Mouse (Mus musculus) intestine, postnatal 0 days (tissue): ENCODE data around the gene Kcnk3. TPM values are rescaled to one million over a fixed set of nuclear protein-coding genes. Genes with fewer than 3 reads are reported as not detected.

Source experiments
- ATAC-seq: fragments of 200-750 bp; cut with Nextera tagmentation; 2 replicates; pipeline ENCODE4 v1.8.0; 2017; ENCODE audit warnings: mild to moderate bottlenecking, moderate TSS enrichment, moderate library complexity
- H3K27ac ChIP-seq: fragments of 300-500 bp; sonication (generic); 2 replicates; pipeline ENCODE4 v1.5.1; 2014; ENCODE audit warnings: mild to moderate bottlenecking, low read depth, low read length, moderate library complexity
- H3K27me3 ChIP-seq: fragments of 300-500 bp; sonication (generic); replicated peaks from 2 replicates; pipeline ENCODE4 v1.6.1; 2014; ENCODE audit warnings: low read length, mixed read lengths; ENCODE audit not compliant: control insufficient read depth, insufficient read depth
- H3K36me3 ChIP-seq: fragments of 300-500 bp; sonication (generic); 2 replicates; pipeline ENCODE4 v1.6.1; 2014; ENCODE audit warnings: mild to moderate bottlenecking, moderate library complexity; ENCODE audit not compliant: control insufficient read depth, insufficient read depth
- H3K4me1 ChIP-seq: fragments of 300-500 bp; sonication (generic); replicated peaks from 2 replicates; pipeline ENCODE4 v1.6.1; 2014; ENCODE audit warnings: antibody characterized with exemption, low read length, mixed read lengths; ENCODE audit not compliant: control insufficient read depth, insufficient read depth
- H3K4me2 ChIP-seq: fragments of 300-500 bp; sonication (generic); replicated peaks from 2 replicates; pipeline ENCODE4 v1.6.1; 2014; ENCODE audit warnings: low read depth, mild to moderate bottlenecking, moderate library complexity
- H3K4me3 ChIP-seq: fragments of 300-500 bp; sonication (generic); 2 replicates; pipeline ENCODE4 v1.5.1; 2014; ENCODE audit warnings: low read depth, low read length
- H3K9ac ChIP-seq: fragments of 300-500 bp; sonication (generic); 2 replicates; pipeline ENCODE4 v1.6.1; 2014; ENCODE audit warnings: mild to moderate bottlenecking, low read depth, low read length
- H3K9me3 ChIP-seq: fragments of 300-500 bp; sonication (generic); 2 replicates; pipeline ENCODE4 v1.6.1; 2016; ENCODE audit warnings: mixed run types; ENCODE audit not compliant: control insufficient read depth
- CTCF ChIP-seq: sonication (generic); IDR thresholded peaks from 2 replicates; pipeline ENCODE4 v1.5.1; 2016; ENCODE audit warnings: low read depth, mild to moderate bottlenecking, control low read depth, antibody characterized with exemption, moderate library complexity
- WGBS: fragments of 180-500 bp; shearing (Covaris S2); extraction: QIAGEN DNeasy Blood & Tissue Kit; methylation state at CpG from one replicate; pipeline ENCODE4 v1.1.7; 2014; 5-methylcytosine and 5-hydroxymethylcytosine counted together
- polyA plus RNA-seq: library from polyadenylated mRNA; unstranded; fragments of >200 nt; fragmentation: Nextera tagmentation; extraction: Ambion mirVana; gene quantifications from 2 replicates; pipeline ENCODE4 v1.2.1, GENCODE M21; 2015

Gene Kcnk3
- polyA plus RNA-seq, 1 experiment from 2014 or later = 8.1 TPM

DNA sequence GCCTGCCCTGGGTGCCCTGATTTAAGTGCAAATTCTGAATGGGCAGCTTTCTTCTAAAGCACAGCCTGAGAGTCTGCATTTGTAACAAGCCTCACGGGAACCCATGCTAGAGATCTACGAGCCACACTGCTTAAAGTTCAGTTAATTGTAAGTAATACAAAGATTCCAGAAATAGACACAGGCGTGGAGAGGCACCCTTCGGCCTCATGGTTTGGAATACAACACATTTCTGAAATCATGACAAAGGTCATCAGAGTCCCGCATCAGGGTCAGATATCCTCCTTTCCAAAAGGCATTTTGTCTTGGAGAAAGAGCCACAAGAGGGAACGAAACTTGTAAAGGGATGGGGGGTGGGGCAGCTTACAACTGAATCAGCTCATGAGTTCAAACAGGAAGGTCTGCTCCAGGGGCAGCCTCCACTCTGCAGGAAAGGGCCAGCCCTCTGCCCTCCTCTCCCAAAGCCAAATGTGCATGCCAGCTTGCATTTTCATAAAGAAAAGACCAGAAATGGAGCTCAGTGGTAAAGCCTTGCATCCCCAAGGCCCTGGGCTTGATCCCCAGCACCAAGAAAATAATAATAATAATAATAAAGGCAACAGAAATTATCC is 7.1 kb downstream of the Kcnk3 start:
- Histone ChIP-seq H3K9ac (no peak overlapping the region), H3K27ac (no peak overlapping the region), H3K4me2 (no peak overlapping the region), H3K27me3 (peaks cover 6% of the 10 kb centered on the region; the same call in 1 of the 2 replicates), H3K36me3 (no peaks in the 10 kb centered on the region), H3K4me3 (no peak overlapping the region), H3K4me1 (no peaks in the 10 kb centered on the region), H3K9me3 (no peaks in the 10 kb centered on the region)
- WGBS = 65% methylated on average over 6 of the region's 6 CpGs
- ATAC-seq = no peak
- no peak for TF ChIP-seq CTCF

DNA sequence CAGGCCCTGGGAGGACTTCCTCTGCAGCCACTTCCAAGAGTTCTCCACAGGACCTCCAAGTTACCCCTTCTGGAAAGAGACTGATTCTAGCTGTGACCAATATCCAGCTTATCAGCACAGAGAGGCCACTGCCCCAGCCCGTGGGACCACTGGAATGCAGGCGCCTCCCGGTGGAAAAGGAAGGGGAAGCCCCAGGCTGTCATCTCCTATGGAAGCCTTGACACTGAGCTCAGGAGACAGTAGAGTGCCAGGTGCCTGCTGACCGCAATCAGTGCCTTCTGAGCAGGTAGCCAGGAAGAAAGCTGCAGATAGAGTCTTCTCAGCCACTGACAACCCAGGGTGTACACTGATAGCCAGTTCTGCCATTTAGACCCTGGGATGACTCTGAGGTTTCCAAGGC is 13.4 kb downstream of the Kcnk3 start:
- no peak overlapping the region for H3K27ac ChIP-seq
- no peaks in the 10 kb centered on the region for H3K4me1 ChIP-seq
- 18% methylated on average over 4 of the region's 4 CpGs for WGBS
- no peaks in the 10 kb centered on the region for H3K36me3 ChIP-seq
- H3K4me3 ChIP-seq = no peak overlapping the region
- no peak overlapping the region for H3K9ac ChIP-seq
- no peaks in the 10 kb centered on the region for H3K27me3 ChIP-seq
- ATAC-seq = no peak
- peak; percentile 52 for TF ChIP-seq CTCF
- H3K9me3 ChIP-seq = no peaks in the 10 kb centered on the region
- no peak overlapping the region for H3K4me2 ChIP-seq

- Histone ChIP-seq H3K27me3 (no peaks in the 10 kb centered on the region), H3K4me1 (no peaks in the 10 kb centered on the region), H3K27ac (no peak overlapping the region), H3K4me3 (no peak overlapping the region), H3K36me3 (no peaks in the 10 kb centered on the region), H3K4me2 (no peak overlapping the region), H3K9me3 (no peaks in the 10 kb centered on the region), H3K9ac (no peak overlapping the region)
- no peak for ATAC-seq
- no peak for TF ChIP-seq CTCF
- 78% methylated on average over 3 of the region's 3 CpGs for WGBS
Observed at GRCm38 (mm10) chr5:30603255-30603654, 15.3 kb downstream of the Kcnk3 start.

DNA sequence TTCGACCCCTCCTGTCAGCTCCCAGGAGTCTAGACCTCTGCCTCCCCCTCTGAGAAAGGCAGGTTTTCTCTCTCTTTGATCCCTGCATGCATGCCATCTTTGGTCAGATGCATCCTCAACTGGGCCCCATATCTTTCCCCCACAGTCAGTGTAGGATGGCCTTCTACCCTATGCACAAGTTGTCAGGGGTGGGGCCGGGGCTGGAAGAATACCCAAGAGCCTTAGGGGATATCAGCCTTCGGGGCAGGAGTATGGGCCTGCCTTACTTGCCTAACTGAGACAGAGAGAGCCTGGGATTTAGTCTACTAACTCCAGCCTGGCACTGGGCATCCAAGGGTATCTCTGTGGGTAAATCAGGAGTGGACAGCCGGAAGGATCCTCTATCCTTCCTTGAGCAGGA is 16.0 kb downstream of the Kcnk3 start:
- Histone ChIP-seq H3K4me3 (no peak overlapping the region), H3K27me3 (no peaks in the 10 kb centered on the region), H3K4me1 (no peaks in the 10 kb centered on the region), H3K36me3 (no peaks in the 10 kb centered on the region), H3K9me3 (no peaks in the 10 kb centered on the region), H3K4me2 (no peak overlapping the region), H3K27ac (no peak overlapping the region), H3K9ac (no peak overlapping the region)
- WGBS = 68% methylated on average over 4 of the region's 4 CpGs
- no peak for TF ChIP-seq CTCF
- ATAC-seq = no peak

GRCm38 (mm10) chr5:30604769-30605188 is 16.8 kb downstream of the Kcnk3 start:
- H3K4me2 ChIP-seq = no peak overlapping the region
- H3K9ac ChIP-seq = no peak overlapping the region
- no peaks in the 10 kb centered on the region for H3K9me3 ChIP-seq
- 77% methylated on average over 8 of the region's 8 CpGs for WGBS
- no peak for TF ChIP-seq CTCF
- ATAC-seq = no peak
- H3K4me1 ChIP-seq = no peaks in the 10 kb centered on the region
- no peak overlapping the region for H3K27ac ChIP-seq
- no peaks in the 10 kb centered on the region for H3K36me3 ChIP-seq
- no peaks in the 10 kb centered on the region for H3K27me3 ChIP-seq
- H3K4me3 ChIP-seq = no peak overlapping the region

- TF ChIP-seq CTCF = no peak
- Histone ChIP-seq H3K4me3 (no peak overlapping the region), H3K36me3 (no peaks in the 10 kb centered on the region), H3K27me3 (no peaks in the 10 kb centered on the region), H3K27ac (no peak overlapping the region), H3K4me1 (no peaks in the 10 kb centered on the region), H3K9me3 (no peaks in the 10 kb centered on the region), H3K9ac (no peak overlapping the region), H3K4me2 (no peak overlapping the region)
- 79% methylated on average over 6 of the region's 6 CpGs for WGBS
- ATAC-seq = no peak
Observed at GRCm38 (mm10) chr5:30605649-30606048, 17.7 kb downstream of the Kcnk3 start.
